Mouse (Mus musculus) adrenal gland, adult 18-20 months (tissue): ENCODE measurements around the gene Rrh. TPM values are rescaled to one million over a fixed set of nuclear protein-coding genes. Genes with fewer than 3 reads are reported as not detected.
"Not testable (repeated sequence)": the region's sequence is repeated elsewhere in the genome, so short reads cannot be mapped to it uniquely, and the experiment has no call there.

Experiments
- DNase-seq, 2 experiments: peaks; one replicate each; pipeline ENCODE4 v3.0.0; 2021 to 2022; ENCODE audit warnings: low spot score in 2 of 2
- total RNA-seq, 2 experiments: library from RNA; stranded (reverse); gene quantifications; 1 replicate in 1 of 2; 2 replicates in 1 of 2; pipeline ENCODE4 v1.2.3; 2021

Rrh gene
- total RNA-seq, 2 experiments from 2014 or later: not detected

DNA sequence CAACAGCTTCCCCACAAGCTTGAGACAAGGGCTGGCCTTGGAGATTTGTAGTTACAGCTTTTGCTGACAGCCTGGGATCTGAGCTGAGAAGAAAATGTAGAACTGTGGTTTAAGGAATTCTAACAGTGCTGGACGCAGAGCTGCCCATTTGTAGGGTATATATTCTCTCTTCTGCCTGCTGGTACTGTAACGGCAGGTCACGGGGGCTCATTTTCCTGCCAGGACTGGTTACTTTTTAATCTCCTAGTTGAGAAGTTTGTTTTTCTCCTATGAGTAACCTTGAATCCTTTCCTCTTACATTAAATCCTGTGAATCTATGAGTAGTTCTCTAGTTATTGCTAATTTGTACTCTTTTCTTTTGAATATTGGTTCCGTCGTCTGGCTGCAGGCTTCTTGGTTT is 28.6 kb downstream of the Rrh start:
- no peak for DNase-seq

- DNase-seq: no peak
Observed at GRCm38 (mm10) chr3:129782746-129783145, 39.6 kb downstream of the Rrh start.

GRCm38 (mm10) chr3:129781435-129781834 is 41.0 kb downstream of the Rrh start:
- DNase-seq: no peak

DNA sequence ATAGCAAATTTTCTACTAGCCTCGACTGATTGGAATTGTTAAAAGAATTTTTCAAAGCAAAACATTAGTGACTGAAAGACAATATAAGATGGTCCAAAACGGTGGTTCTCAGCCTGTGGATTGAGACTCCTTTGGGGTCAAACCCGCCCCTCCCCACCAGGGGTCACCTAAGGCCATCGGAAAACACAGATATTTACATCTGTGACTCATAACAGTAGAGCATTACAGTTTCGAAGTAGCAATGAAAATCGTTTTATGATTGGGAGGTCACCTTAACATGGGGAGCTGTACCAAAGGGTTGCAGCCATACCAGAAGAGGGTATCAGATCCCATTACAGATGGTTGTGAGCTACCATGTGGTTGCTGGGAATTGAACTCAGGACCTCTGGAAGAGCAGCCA is 51.2 kb downstream of the Rrh start:
- no peak for DNase-seq

DNA sequence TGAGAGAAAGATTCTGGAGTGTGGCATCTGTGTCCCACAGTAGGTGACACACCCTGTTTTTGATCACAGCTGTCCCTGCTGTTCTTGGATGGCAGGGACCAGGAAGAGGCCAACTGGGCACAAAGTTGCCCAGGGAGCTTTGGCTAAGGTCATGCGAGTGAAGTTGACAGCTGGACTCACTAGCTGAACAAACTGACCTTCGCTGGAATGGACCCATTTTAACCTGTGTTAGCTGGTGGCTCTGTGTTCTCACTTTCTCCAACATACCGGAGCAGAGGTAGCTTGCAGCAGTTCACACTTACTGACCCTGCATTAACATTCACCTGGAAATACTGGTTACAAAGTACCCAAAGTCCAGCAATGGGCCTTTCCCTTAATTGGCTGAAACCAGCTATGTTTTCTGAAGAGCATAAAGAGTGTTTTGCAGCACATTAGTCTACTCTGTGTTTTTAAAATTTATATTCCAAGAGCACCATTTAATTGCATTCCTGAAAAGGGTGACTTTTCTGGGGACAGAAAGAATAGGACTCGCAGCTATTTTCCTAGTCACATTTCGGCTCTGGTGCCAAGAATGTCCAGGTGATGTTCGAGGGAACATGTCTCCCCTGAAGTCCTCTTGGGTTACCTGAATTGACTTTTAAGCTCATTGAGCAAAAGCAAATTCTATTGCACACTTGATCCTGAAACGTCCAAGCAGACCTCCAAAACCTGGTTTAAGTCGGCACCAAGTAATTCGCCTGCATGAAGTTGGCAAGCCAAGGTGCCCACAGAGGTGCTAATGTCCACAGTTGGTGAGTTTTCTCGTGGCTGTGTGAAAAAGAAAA is 55.2 kb downstream of the Rrh start:
- DNase-seq: no peak

DNA sequence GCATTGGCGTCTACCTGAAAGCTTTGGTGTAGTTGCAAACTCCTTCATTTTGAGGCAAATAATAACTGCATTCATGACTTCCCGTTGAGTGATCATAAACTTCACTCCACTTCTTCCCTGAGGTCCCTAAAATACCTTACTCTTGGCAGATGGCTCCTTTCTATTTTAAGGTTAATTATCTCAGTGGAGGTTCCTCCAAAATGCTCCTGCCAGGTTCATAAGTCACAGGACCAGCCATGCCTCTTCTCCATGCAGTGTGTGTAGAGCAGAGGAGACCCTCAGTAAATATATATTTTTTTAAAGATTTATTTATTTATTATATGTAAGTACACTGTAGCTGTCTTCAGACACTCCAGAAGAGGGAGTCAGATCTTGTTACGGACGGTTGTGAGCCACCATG is 56.3 kb downstream of the Rrh start:
- DNase-seq: no peak

- not testable (repeated sequence) for DNase-seq
Observed at GRCm38 (mm10) chr3:129757599-129757998, 64.8 kb downstream of the Rrh start.

DNA sequence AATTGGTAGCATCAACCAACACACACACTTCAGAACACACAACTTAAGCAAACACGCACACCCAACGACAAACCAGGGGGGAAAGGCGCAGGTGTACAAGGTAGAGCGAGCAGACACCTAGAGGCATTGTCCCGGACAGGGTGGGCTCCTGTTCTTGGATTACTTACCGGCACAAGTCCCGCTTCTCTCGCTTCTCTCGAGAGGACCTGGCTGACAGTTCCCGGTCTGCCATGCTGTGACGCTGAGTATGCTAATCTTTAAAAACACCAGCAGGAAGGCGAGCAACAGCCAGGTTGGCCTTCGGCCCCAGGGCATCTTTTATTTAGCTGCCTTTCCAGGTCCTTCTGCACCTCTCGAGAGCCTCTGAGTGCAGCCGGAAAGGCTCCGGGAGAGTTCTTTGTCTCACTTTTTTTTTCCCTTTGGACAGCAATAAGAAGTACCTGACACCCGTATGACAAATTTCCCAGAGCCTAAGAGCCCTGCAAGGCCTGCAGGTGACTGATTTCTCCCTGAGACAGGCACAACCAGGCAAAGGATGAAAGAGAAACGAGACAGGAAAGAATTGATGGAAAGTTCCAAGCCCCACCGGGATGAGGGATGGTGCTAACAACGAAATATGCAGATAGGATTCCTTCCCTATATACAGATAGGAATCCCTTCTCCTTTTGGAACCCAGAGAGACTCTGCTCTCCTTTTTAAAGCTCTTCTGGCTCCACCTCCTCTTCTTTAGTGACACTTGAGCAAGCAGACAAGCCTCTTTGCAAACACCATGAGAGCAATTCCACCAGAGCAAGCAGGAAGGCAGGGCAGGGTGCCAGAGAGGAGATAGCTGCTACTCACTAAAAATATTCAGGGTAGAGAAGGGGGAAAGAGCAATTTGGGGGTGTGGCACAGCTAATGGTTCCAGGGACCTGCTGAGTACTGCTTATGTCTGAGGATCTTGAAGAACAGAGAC is 67.5 kb downstream of the Rrh start, which contains the start of gene Egf:
TSS of gene Egf (minus strand) at position 667 of the 955 bp plus-strand sequence.
- DNase-seq: no peak

Other genes with a start within 250 kb of the Rrh start
- gene Egf, start 67.3 kb downstream of the Rrh start, total RNA-seq: under 1 TPM; 0.42 to 0.53 TPM
- gene Lrit3, start 18.6 kb downstream of the Rrh start, total RNA-seq: not detected
- 10 to 100 TPM; 55.6 to 57.8 TPM for gene Gar1, start 8.8 kb upstream of the Rrh start, total RNA-seq
- gene Cfi, start 13.3 kb upstream of the Rrh start, total RNA-seq: under 1 TPM in 1 of 2 experiments, not detected in 1; 0.30 TPM
- 10 to 100 TPM; 44.9 to 49.5 TPM for gene Pla2g12a, start 56.0 kb upstream of the Rrh start, total RNA-seq
- gene Casp6, start 78.8 kb upstream of the Rrh start, total RNA-seq: 10 to 100 TPM; 20.2 to 39.4 TPM
- 10 to 100 TPM in 1 of 2 experiments, 1 to 10 TPM in 1; 7.7 to 13.1 TPM for gene Mcub, start 147.6 kb upstream of the Rrh start, total RNA-seq
- gene Sec24b, start 239.0 kb upstream of the Rrh start, total RNA-seq: 10 to 100 TPM; 58.3 to 70.0 TPM